Mouse (Mus musculus): ENCODE measurements around the gene Kcnd2.

GRCm38 (mm10) chr6:21310159-21310558 lies 94.9 kb downstream of the Kcnd2 start:
- no peak for TF ChIP-seq EP300 (IDR thresholded peaks at IDR 0.05; ENCODE audit: low read depth)
- TF ChIP-seq CTCF (IDR thresholded peaks at IDR 0.05; ENCODE audit: low read depth) = no peak
